ENCODE assay signal across 9 mouse cellular contexts in the genomic region with DNA sequence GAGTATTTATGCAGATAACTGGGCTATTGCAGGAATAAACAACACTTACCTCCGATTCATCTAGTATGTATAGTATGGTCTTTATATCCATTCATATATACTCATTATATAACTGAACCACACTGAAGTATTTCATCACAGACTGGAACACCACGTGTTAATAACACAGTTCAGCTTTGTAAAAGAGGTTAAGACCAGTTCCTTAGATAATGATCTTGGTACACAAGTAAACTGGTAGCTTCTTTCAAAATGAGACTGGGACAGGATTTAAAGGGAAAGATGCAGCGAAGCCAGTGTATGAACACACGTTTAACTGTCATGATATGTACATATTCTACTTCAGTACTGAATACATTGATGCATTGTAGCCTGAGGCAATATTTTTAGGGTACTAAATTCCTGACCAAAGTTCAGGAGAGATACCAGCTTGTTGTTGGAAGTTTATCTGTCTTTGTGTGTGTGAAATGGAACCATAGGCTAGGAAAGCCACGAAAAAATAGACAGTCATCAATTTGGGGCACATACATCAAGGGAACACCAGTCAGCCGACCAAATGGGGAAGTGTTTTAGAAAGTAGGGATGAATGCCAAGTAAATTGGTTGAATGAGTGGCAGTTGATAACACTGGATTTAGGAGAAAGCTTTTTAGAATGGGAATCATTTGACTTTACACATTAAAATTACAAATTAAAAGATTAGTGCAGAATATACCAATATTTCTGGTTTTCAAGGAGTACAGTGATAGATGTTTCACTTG. TPM values are rescaled to one million over a fixed set of nuclear protein-coding genes. Genes with fewer than 3 reads are reported as not detected.
DNase-seq lines count a peak whose midpoint lies in the region; ATAC-seq and TF ChIP-seq lines count a peak whose summit lies in the region.
"Had no signal": no experiment of that assay in that cellular context is flagged by ENCODE, and none has a peak within 500 bp of the region (broad histone marks: within the 10 kb centered on the region; RNA-seq: fewer than 3 reads in every experiment).

No protein-coding gene starts in this region.

- TF ChIP-seq CTCF in cerebellum, adult 2 months (IDR thresholded peaks at IDR 0.05; ENCODE audit: borderline replicate concordance, insufficient read depth, low read depth, low read length): no peak
- TF ChIP-seq CTCF in embryonic fibroblast, embryonic 13.5 days (IDR thresholded peaks at IDR 0.05; ENCODE audit: borderline replicate concordance, insufficient read depth, low read length): no peak

- WGBS in cerebellum, adult 2 months: 36% methylated on average over 6 of the region's 6 CpGs
- 36% methylated on average over 6 of the region's 6 CpGs for WGBS in limb, embryonic 15.5 days

- H3K9me3 ChIP-seq in limb, embryonic 15.5 days: no peaks in the 10 kb centered on the region

- peaks cover 3% of the 10 kb centered on the region for H3K4me1 ChIP-seq in cerebellum, adult 2 months (ENCODE audit: control insufficient read depth, insufficient read depth, low read length)
- no peaks in the 10 kb centered on the region for H3K4me1 ChIP-seq in embryonic fibroblast, embryonic 13.5 days (ENCODE audit: control insufficient read depth, insufficient read depth, low read length)
- H3K4me1 ChIP-seq in limb, embryonic 15.5 days: peaks cover 7% of the 10 kb centered on the region

- ATAC-seq in limb, embryonic 15.5 days (ENCODE audit: insufficient number of reproducible peaks, low FRiP score, low TSS enrichment, low read depth): no peak

- H3K36me3 ChIP-seq in limb, embryonic 15.5 days: peaks cover 3% of the 10 kb centered on the region; the same call in 1 of the 2 replicates

- no peak overlapping the region for H3K27ac ChIP-seq in cerebellum, adult 2 months (ENCODE audit: insufficient read depth, low read length)
- peak overlapping the region; percentile 80; the same call in 1 of the 2 replicates for H3K27ac ChIP-seq in embryonic fibroblast, embryonic 13.5 days (ENCODE audit: insufficient read depth, low read length)
- H3K27ac ChIP-seq in limb, embryonic 15.5 days: peak overlapping the region; percentile 91; the same call in 1 of the 2 replicates

- DNase-seq in cerebellum, adult 2 months: no peak
- no peak for DNase-seq in cerebellum, postnatal 36 days
- DNase-seq in 3T3-L1 (ENCODE audit: low read depth, low spot score): peak; percentile 18
- DNase-seq in retina, postnatal 1 day: no peak
- DNase-seq in adrenal gland, postnatal 36 days: no peak
- no peak for DNase-seq in gastrocnemius, adult 8-10 months (ENCODE audit: low spot score in 2 of 2)
- DNase-seq: layer of hippocampus, postnatal 36 days had no signal

- H3K27me3 ChIP-seq in cerebellum, adult 2 months (ENCODE audit: control insufficient read depth, insufficient read depth, low read length): no peaks in the 10 kb centered on the region
- H3K27me3 ChIP-seq in limb, embryonic 15.5 days: no peaks in the 10 kb centered on the region

- H3K4me3 ChIP-seq in cerebellum, adult 2 months (replicated peaks; ENCODE audit: insufficient read depth, low read depth, low read length): peak overlapping the region; percentile 81
- peak overlapping the region; percentile 74 for H3K4me3 ChIP-seq in embryonic fibroblast, embryonic 13.5 days (ENCODE audit: insufficient read depth, low read length)
- peak overlapping the region; percentile 91 for H3K4me3 ChIP-seq in limb, embryonic 15.5 days

- H3K9ac ChIP-seq in limb, embryonic 15.5 days: peak overlapping the region; percentile 82

- H3K4me2 ChIP-seq in limb, embryonic 15.5 days: peak overlapping the region; percentile 59

- TF ChIP-seq POLR2A in cerebellum, adult 2 months (IDR thresholded peaks at IDR 0.05; ENCODE audit: borderline replicate concordance, insufficient read depth, low read length): no peak
- TF ChIP-seq POLR2A in embryonic fibroblast, embryonic 13.5 days (IDR thresholded peaks at IDR 0.05; ENCODE audit: low read depth, low read length): no peak

RNA-seq across cellular contexts. Expression of a gene that starts 1.3 kb away (rescaled TPM):
- 43.0 and 52.3 TPM in 2 replicates for polyA plus RNA-seq in cerebellum, adult 2 months (2012; rRNA removed)
- polyA plus RNA-seq in embryonic fibroblast, embryonic 13.5 days (2011; ENCODE audit: insufficient read length, low read depth, missing spikeins): 85.2 and 96.4 TPM in 2 replicates
- polyA plus RNA-seq in limb, embryonic 15.5 days (2015; fragmentation: Nextera tagmentation; extraction: Ambion mirVana): 99.3 and 99.9 TPM in 2 replicates
- total RNA-seq in adrenal gland, postnatal 36 days (2021): 100 to 1,000 TPM in 1 of 2 experiments, 10 to 100 TPM in 1; 71.3 to 116 TPM
- total RNA-seq in gastrocnemius, adult 8-10 months (2022): 10 to 100 TPM; 43.7 to 54.3 (median 49.3) TPM
